Mouse (Mus musculus) fat pad, adult 2 months (tissue): ENCODE measurements around the gene Plekhg1.

Source experiments
- DNase-seq: peaks from one replicate; pipeline ENCODE4 v3.0.0-alpha.2; 2011; ENCODE audit warnings: low read depth, low spot score; ENCODE audit errors: extremely low read depth

Plekhg1 gene

DNA sequence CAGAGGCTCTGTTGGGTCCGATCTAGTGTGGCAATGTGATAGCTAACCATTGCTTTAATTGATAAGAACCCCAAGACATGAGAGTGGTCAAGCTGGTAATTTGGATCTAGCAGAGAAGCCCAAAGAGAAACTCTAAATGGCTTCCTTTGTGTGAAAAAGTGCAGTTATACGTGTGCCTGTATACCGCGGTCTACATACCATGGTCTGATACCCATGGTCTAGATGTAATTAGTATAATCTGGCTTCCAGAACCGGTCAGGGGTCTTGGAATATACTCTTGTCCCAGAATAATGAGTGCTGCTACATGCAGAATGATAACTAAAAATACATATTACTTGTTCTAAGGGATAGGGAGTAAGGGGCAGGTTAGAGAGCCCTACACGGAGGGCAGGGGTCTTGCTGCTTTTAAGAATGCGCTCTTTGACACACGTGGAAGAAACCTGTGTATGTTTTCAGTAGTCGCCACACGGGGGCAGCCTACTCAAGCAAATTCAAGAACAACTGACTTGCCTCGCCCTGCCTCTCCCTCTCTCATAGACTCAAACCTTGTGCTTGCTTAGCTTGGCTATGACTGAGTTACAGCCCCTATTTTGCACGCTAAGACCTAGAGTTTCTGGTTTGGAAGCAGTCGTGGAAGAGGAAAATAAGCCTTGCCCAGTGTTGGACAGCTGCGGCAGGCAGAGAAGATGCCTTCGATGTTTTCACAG lies 256.2 kb downstream of the Plekhg1 start:
- DNase-seq, result no peak

DNA sequence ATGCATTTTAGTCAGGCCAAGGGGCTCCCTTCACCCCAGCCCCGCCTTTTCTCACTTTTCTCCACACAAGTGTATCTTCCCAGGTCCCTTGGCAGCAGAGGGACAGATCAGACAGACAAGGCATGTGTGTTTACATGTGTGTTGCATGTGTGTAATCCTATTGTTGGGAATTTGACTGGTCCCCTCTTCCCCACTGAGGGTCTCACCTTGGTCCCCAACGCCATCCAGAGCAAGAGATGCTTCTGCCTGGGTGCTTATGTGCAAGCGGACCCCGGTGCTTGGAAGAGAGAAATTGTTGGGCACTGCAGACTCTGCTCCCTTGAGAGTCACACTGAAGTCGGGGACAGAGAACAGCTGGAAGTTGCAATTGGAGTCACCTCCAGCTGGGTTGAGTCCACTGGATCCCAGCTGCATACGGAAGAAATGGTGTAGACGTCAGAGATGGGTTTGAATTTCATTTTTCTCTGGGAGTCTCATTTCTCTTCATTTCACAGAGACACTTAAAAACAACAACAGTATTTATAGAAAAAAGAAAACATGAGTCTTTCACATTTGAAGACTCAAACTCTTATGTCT lies 257.8 kb downstream of the Plekhg1 start:
- no peak for DNase-seq

DNA sequence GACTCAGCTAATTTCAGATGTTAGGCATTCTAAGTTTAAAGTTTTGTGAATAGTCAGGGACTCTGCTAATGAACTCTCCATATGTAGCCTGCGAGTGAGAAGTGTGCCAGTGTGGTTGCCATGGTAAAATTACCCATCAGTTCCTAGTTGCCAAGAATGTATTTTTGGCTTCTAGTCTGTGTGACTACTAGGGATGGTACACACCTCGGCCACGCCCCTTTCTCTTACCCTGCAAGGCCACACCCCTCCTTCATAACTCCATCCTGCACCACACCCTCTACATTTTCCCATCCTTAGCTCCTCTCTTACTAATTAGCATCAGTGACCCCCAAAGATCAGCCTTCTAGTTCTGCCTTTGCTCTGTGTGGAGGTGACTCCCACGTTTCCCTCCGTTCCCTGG lies 262.5 kb downstream of the Plekhg1 start:
- no peak for DNase-seq

DNA sequence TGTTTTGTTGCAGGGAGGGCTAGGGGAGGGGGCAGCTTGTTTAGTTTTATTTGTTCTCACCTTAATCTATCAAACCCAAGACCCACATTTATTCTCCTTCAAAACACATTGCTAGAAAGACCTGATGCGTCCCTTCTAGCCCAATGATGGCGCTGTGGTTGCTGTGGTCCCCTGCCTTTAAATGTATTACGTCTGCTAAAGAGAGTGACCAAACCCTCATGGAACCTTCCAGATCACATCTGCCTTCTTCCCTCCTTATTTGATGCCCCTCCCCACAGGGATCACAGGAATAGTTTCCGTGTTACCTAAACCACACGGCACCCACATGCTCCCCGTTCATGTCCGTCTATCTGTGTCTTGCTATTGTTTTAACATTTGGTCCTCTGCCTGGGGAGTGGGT lies 265.0 kb downstream of the Plekhg1 start:
- no peak for DNase-seq

DNA sequence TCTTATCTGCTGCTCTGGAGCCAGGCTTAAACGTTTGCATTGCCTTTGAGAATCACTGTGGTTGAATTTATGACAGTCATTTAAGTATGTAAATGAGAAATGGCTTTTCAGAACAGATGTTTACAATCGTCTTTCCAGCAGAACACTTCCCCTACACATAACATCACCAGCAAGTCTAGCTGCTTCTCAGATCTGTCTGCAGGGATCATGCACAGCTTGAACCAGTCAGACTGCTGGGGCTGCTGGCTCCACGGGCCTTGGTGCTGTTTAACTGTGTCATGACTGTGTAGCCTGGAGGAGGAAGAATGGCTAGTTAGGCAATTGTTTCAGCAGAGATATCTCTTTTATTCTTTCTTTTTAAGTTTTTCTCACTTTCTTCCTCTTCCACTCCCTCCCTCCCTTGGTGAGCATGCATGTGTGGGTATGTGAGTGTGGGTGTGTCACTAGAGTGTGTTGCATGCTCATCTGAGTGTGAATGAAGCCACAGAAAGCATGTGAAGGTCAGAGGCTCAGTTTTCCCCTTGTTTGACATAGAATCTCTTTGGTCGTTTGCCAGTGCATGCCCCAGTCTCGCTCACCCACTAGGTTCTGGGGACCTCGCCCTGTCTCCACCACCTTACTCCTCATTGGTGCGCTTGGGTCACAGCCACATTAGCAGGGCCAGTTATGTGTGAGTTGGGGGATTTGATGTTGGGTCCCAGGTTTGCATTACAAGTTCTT lies 266.3 kb downstream of the Plekhg1 start:
- no peak for DNase-seq
